ENCODE assay signal across 30 mouse cellular contexts in genomic region chr1:187613277-187613676, GRCm38 (mm10). TPM values are rescaled to one million over a fixed set of nuclear protein-coding genes. Genes with fewer than 3 reads are reported as not detected.
"Had no signal": no experiment of that assay in that cellular context is flagged by ENCODE, and none has a peak within 500 bp of the region (broad histone marks: within the 10 kb centered on the region; RNA-seq: fewer than 3 reads in every experiment).

No protein-coding gene starts in this region.

- H3K4me3 ChIP-seq: embryonic facial prominence, embryonic 10.5 days; embryonic facial prominence, embryonic 12.5 days; embryonic facial prominence, embryonic 13.5 days; embryonic facial prominence, embryonic 15.5 days; erythroblast, embryonic 14.5 days; forebrain, embryonic 10.5 days; forebrain, embryonic 12.5 days; forebrain, embryonic 13.5 days; forebrain, embryonic 15.5 days; gastrocnemius, adult 2 months; heart, adult 2 months had no signal

- H3K9me3 ChIP-seq: embryonic facial prominence, embryonic 10.5 days; embryonic facial prominence, embryonic 12.5 days; embryonic facial prominence, embryonic 13.5 days; embryonic facial prominence, embryonic 15.5 days; forebrain, embryonic 10.5 days; forebrain, embryonic 12.5 days; forebrain, embryonic 13.5 days; forebrain, embryonic 15.5 days had no signal

- ATAC-seq: forebrain, embryonic 13.5 days; forebrain, embryonic 14.5 days; forebrain, embryonic 15.5 days; forebrain, embryonic 16.5 days; forebrain, postnatal 0 days had no signal

- H3K4me2 ChIP-seq: embryonic facial prominence, embryonic 12.5 days; embryonic facial prominence, embryonic 13.5 days; embryonic facial prominence, embryonic 15.5 days; forebrain, embryonic 12.5 days; forebrain, embryonic 13.5 days; forebrain, embryonic 15.5 days had no signal

- H3K27ac ChIP-seq: embryonic facial prominence, embryonic 10.5 days; embryonic facial prominence, embryonic 12.5 days; embryonic facial prominence, embryonic 13.5 days; embryonic facial prominence, embryonic 15.5 days; forebrain, embryonic 10.5 days; forebrain, embryonic 12.5 days; forebrain, embryonic 13.5 days; forebrain, embryonic 15.5 days; gastrocnemius, adult 2 months; heart, adult 2 months had no signal

- DNase-seq: cerebellum, adult 8-10 months; cerebellum, adult 9-10 months; cerebellum, adult 9-11 months; cerebellum, postnatal 10 days; cerebellum, postnatal 14 days; cerebellum, postnatal 25 days; cerebellum, postnatal 36 days; embryo, embryonic 11 days; forebrain, postnatal 0 days; gastrocnemius, adult 2 months; gastrocnemius, postnatal 10 days; gastrocnemius, postnatal 14 days; gastrocnemius, postnatal 25 days; gastrocnemius, postnatal 36 days; heart, adult 11 months; heart, adult 18-20 months; heart, adult 2 months had no signal

- H3K9ac ChIP-seq: embryonic facial prominence, embryonic 12.5 days; embryonic facial prominence, embryonic 13.5 days; embryonic facial prominence, embryonic 15.5 days; forebrain, embryonic 12.5 days; forebrain, embryonic 13.5 days; forebrain, embryonic 15.5 days; forebrain, postnatal 0 days had no signal

- H3K36me3 ChIP-seq: embryonic facial prominence, embryonic 10.5 days; embryonic facial prominence, embryonic 12.5 days; embryonic facial prominence, embryonic 13.5 days; embryonic facial prominence, embryonic 15.5 days; forebrain, embryonic 10.5 days; forebrain, embryonic 12.5 days; forebrain, embryonic 15.5 days had no signal

RNA-seq across cellular contexts. Expression of gene Esrrg, which starts 4.7 kb away (rescaled TPM):
- total RNA-seq: common myeloid progenitor, adult 5-6 weeks; granulocyte monocyte progenitor cell, adult 5-6 weeks had no signal
- polyA plus RNA-seq: erythroblast, embryonic 14.5 days had no signal
